Mouse (Mus musculus) limb, embryonic 14.5 days (tissue): ENCODE results near the gene Ttll4. TPM values are rescaled to one million over a fixed set of nuclear protein-coding genes. Genes with fewer than 3 reads are reported as not detected.

ENCODE experiments used
- ATAC-seq: fragments of 200-750 bp; cut with Nextera tagmentation; 2 replicates; pipeline ENCODE4 v1.8.0; 2017; ENCODE audit warnings: low read depth, moderate number of reproducible peaks, moderate TSS enrichment; ENCODE audit not compliant: low FRiP score
- DNase-seq: peaks from one replicate; pipeline ENCODE4 v3.0.0-alpha.2; 2015; ENCODE audit warnings: low spot score
- H3K27ac ChIP-seq: fragments of 300-500 bp; sonication (generic); replicated peaks from 2 replicates; pipeline ENCODE4 v1.5.1; 2014; ENCODE audit warnings: low read depth, mild to moderate bottlenecking, low read length, moderate library complexity, mixed read lengths
- H3K27me3 ChIP-seq: fragments of 300-500 bp; sonication (generic); 2 replicates; pipeline ENCODE4 v1.6.1; 2014; ENCODE audit warnings: low read length, mixed read lengths; ENCODE audit not compliant: control insufficient read depth, insufficient read depth
- H3K36me3 ChIP-seq: fragments of 300-500 bp; sonication (generic); 2 replicates; pipeline ENCODE4 v1.6.1; 2014; ENCODE audit warnings: mild to moderate bottlenecking, low read length, moderate library complexity, mixed read lengths; ENCODE audit not compliant: control insufficient read depth, insufficient read depth
- H3K4me1 ChIP-seq: fragments of 300-500 bp; sonication (generic); 2 replicates; pipeline ENCODE4 v1.6.1; 2014; ENCODE audit warnings: antibody characterized with exemption, low read length, mixed read lengths; ENCODE audit not compliant: control insufficient read depth, insufficient read depth
- H3K4me2 ChIP-seq: fragments of 300-500 bp; sonication (generic); replicated peaks from 2 replicates; pipeline ENCODE4 v1.6.1; 2014; ENCODE audit warnings: low read depth, mild to moderate bottlenecking, low read length, moderate library complexity; ENCODE audit not compliant: severe bottlenecking
- H3K4me3 ChIP-seq: fragments of 300-500 bp; sonication (generic); replicated peaks from 2 replicates; pipeline ENCODE4 v1.5.1; 2014; ENCODE audit warnings: low read length
- H3K9ac ChIP-seq: fragments of 300-500 bp; sonication (generic); 2 replicates; pipeline ENCODE4 v1.6.1; 2014; ENCODE audit warnings: mild to moderate bottlenecking, low read depth, low read length, moderate library complexity; ENCODE audit not compliant: severe bottlenecking
- H3K9me3 ChIP-seq: fragments of 300-500 bp; sonication (generic); 2 replicates; pipeline ENCODE4 v1.6.1; 2016; ENCODE audit warnings: low read length; ENCODE audit not compliant: control insufficient read depth
- POLR2A ChIP-seq: fragments of 200-500 bp; IDR thresholded peaks from 2 replicates; pipeline ENCODE4 v1.8.0; 2012; ENCODE audit warnings: inconsistent platforms, mild to moderate bottlenecking, moderate library complexity, borderline replicate concordance; ENCODE audit not compliant: insufficient read depth, insufficient read length; ENCODE audit errors: extremely low read depth
- WGBS: fragments of 180-500 bp; shearing (Covaris S2); extraction: QIAGEN DNeasy Blood & Tissue Kit; methylation state at CpG from one replicate; pipeline ENCODE4 v1.1.7; 2014; 5-methylcytosine and 5-hydroxymethylcytosine counted together
- polyA plus RNA-seq, 2 experiments: library from polyadenylated mRNA; depleted of rRNA in 1 of 2; stranded (reverse) in 1 of 2; unstranded in 1 of 2; fragments of >200 nt; fragmentation: Nextera tagmentation in 1 of 2; extraction: Ambion mirVana in 1 of 2; gene quantifications; 2 replicates each; pipeline versions ENCODE4 v1.2.1 to v1.2.3; 2012 to 2014

Ttll4 gene
- polyA plus RNA-seq, 2 experiments: 18.5 to 36.7 TPM

DNA sequence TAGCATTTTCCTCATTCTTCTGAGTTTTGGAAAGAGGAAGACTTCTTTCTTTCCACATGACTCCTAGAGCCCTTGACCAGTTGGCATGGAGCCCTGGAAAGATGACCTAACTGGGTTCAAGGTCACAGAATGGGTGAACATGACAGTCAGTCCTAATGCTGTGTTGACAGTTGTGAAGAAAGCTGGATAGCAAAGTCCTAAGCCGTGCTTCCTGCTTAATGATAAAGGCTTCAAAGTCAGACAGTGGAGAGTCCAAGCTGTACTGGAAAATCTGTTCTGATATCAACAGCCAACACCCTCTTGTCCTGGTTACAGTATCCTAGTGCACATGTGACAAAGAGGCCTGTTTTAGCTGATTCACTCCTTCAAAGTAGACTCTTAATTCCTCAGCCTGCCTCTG is 37.2 kb downstream of the Ttll4 start:
- no peak for TF ChIP-seq POLR2A
- no peak overlapping the region for H3K9ac ChIP-seq
- H3K4me1 ChIP-seq: no peaks in the 10 kb centered on the region
- H3K9me3 ChIP-seq: no peaks in the 10 kb centered on the region
- no peak for DNase-seq
- 77% methylated on average over 1 of the region's 1 CpGs for WGBS
- H3K27ac ChIP-seq: no peak overlapping the region
- H3K4me2 ChIP-seq: no peak overlapping the region
- peaks cover 69% of the 10 kb centered on the region for H3K36me3 ChIP-seq
- H3K27me3 ChIP-seq: no peaks in the 10 kb centered on the region
- no peak overlapping the region for H3K4me3 ChIP-seq
- no peak for ATAC-seq

GRCm38 (mm10) chr1:74702142-74702553 is 40.6 kb downstream of the Ttll4 start:
- DNase-seq: no peak
- peaks cover 39% of the 10 kb centered on the region for H3K36me3 ChIP-seq
- TF ChIP-seq POLR2A: no peak

DNA sequence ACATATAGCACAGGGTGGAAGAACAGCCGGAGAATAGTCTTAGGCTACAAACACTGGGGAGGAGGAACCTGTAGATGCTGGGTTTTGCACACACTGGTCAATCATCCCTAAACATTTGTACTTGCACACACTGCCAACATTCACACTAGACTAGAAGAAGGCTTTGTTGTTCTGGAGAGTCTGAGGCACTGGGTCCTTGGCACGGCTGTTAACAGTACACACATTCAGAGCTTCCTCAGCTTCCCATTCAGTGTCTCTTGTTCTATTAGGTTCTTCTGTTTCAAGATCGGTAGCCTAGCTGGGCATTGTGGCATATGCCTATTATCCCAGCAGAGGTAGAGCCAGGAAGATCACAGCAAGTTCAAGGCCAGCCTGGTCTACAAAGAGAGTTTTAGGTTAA is 42.6 kb downstream of the Ttll4 start:
- no peak for DNase-seq
- H3K9me3 ChIP-seq: no peaks in the 10 kb centered on the region
- no peaks in the 10 kb centered on the region for H3K27me3 ChIP-seq
- H3K4me1 ChIP-seq: no peaks in the 10 kb centered on the region
- peaks cover 19% of the 10 kb centered on the region for H3K36me3 ChIP-seq
- WGBS: 83% methylated on average over 3 of the region's 3 CpGs
- ATAC-seq: no peak
- H3K27ac ChIP-seq: no peak overlapping the region
- H3K4me2 ChIP-seq: no peak overlapping the region
- H3K9ac ChIP-seq: no peak overlapping the region
- TF ChIP-seq POLR2A: no peak
- no peak overlapping the region for H3K4me3 ChIP-seq

More at GRCm38 (mm10) chr1:74702142-74702553, 40.6 kb downstream of the Ttll4 start:
- Histone ChIP-seq H3K4me3 (no peak overlapping the region), H3K9ac (no peak overlapping the region), H3K27ac (no peak overlapping the region), H3K27me3 (no peaks in the 10 kb centered on the region), H3K4me2 (no peak overlapping the region), H3K4me1 (no peaks in the 10 kb centered on the region), H3K9me3 (no peaks in the 10 kb centered on the region)
- ATAC-seq: no peak
- 84% methylated on average over 6 of the region's 6 CpGs for WGBS

- DNase-seq (no peak), ATAC-seq (no peak)
- TF ChIP-seq POLR2A: no peak
- Histone ChIP-seq H3K9me3 (no peaks in the 10 kb centered on the region), H3K4me3 (no peak overlapping the region), H3K36me3 (peaks cover 13% of the 10 kb centered on the region), H3K9ac (no peak overlapping the region), H3K27ac (no peak overlapping the region), H3K4me1 (no peaks in the 10 kb centered on the region), H3K4me2 (no peak overlapping the region), H3K27me3 (no peaks in the 10 kb centered on the region)
- WGBS: 57% methylated on average over 5 of the region's 5 CpGs
Observed at GRCm38 (mm10) chr1:74705016-74705415, 43.5 kb downstream of the Ttll4 start.

- Histone ChIP-seq H3K4me2 (no peak overlapping the region), H3K4me1 (peaks cover 9% of the 10 kb centered on the region), H3K9ac (no peak overlapping the region), H3K4me3 (no peak overlapping the region), H3K9me3 (no peaks in the 10 kb centered on the region), H3K36me3 (no peaks in the 10 kb centered on the region), H3K27ac (no peak overlapping the region), H3K27me3 (no peaks in the 10 kb centered on the region)
- WGBS: 38% methylated on average over 6 of the region's 6 CpGs
- no peak for TF ChIP-seq POLR2A
- DNase-seq (no peak), ATAC-seq (no peak)
Observed at GRCm38 (mm10) chr1:74709566-74709965, 48.0 kb downstream of the Ttll4 start.

DNA sequence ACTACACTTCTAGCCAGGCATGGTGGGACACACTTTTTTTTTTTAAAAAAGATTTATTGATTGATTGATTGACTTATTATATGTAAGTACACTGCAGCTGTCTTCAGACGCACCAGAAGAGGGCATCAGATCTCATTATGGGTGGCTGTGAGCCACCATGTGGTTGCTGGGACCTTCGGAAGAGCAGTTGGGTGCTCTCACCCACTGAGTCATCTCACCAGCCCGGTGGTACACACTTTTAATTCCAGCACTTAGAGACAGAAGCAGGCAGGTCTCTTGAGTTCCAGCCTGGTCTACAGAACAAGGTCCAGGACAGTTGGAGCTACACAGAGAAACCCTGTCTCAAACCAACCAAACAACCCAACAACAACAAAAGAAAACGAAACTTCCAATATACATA is 50.5 kb downstream of the Ttll4 start:
- 78% methylated on average over 4 of the region's 4 CpGs for WGBS
- ATAC-seq: no peak
- Histone ChIP-seq H3K27ac (no peak overlapping the region), H3K4me2 (no peak overlapping the region), H3K9me3 (no peaks in the 10 kb centered on the region), H3K4me1 (peaks cover 9% of the 10 kb centered on the region), H3K27me3 (no peaks in the 10 kb centered on the region), H3K36me3 (no peaks in the 10 kb centered on the region), H3K4me3 (no peak overlapping the region), H3K9ac (no peak overlapping the region)
- no peak for TF ChIP-seq POLR2A
- DNase-seq: no peak
